Mouse (Mus musculus): Measurements from ENCODE around the gene Bcar3. TPM values are rescaled to one million over a fixed set of nuclear protein-coding genes. Genes with fewer than 3 reads are reported as not detected.

The Bcar3 gene
- total RNA-seq, 4 experiments from 2014 or later, result 8.3 to 11.7 (median 10.1) TPM

- DNase-seq (ENCODE audit: low spot score in 2 of 2), result no peak
Observed at GRCm38 (mm10) chr3:122456807-122457206, 162.9 kb downstream of the Bcar3 start.

GRCm38 (mm10) chr3:122457723-122458122 is 163.8 kb downstream of the Bcar3 start:
- no peak for DNase-seq (ENCODE audit: low spot score in 2 of 2)

- DNase-seq (ENCODE audit: low spot score in 2 of 2), result no peak
Observed at GRCm38 (mm10) chr3:122458743-122459142, 164.8 kb downstream of the Bcar3 start.

GRCm38 (mm10) chr3:122460848-122461511 is 167.0 kb downstream of the Bcar3 start:
- DNase-seq (ENCODE audit: low spot score in 2 of 2), result no peak

GRCm38 (mm10) chr3:122461512-122461881 is 167.6 kb downstream of the Bcar3 start:
- no peak for DNase-seq (ENCODE audit: low spot score in 2 of 2)

- DNase-seq (ENCODE audit: low spot score in 2 of 2), result no peak
Observed at GRCm38 (mm10) chr3:122461932-122462871, 168.3 kb downstream of the Bcar3 start.

- no peak for DNase-seq (ENCODE audit: low spot score in 2 of 2)
Observed at GRCm38 (mm10) chr3:122463166-122463565, 169.2 kb downstream of the Bcar3 start.

GRCm38 (mm10) chr3:122466100-122466730 is 172.3 kb downstream of the Bcar3 start:
- DNase-seq (ENCODE audit: low spot score in 2 of 2), result no peak

- DNase-seq (ENCODE audit: low spot score in 2 of 2), result no peak
Observed at GRCm38 (mm10) chr3:122467977-122468376, 174.0 kb downstream of the Bcar3 start.

- no peak for DNase-seq (ENCODE audit: low spot score in 2 of 2)
Observed at GRCm38 (mm10) chr3:122470326-122471016, 176.5 kb downstream of the Bcar3 start.

GRCm38 (mm10) chr3:122471017-122471721 is 177.2 kb downstream of the Bcar3 start:
- no peak for DNase-seq (ENCODE audit: low spot score in 2 of 2)

- no peak for DNase-seq (ENCODE audit: low spot score in 2 of 2)
Observed at GRCm38 (mm10) chr3:122472412-122472811, 178.5 kb downstream of the Bcar3 start.

- no peak for DNase-seq (ENCODE audit: low spot score in 2 of 2)
Observed at GRCm38 (mm10) chr3:122473523-122474034, 179.6 kb downstream of the Bcar3 start.

GRCm38 (mm10) chr3:122474067-122474466 is 180.1 kb downstream of the Bcar3 start:
- DNase-seq (ENCODE audit: low spot score in 2 of 2), result no peak

- DNase-seq (ENCODE audit: low spot score in 2 of 2), result no peak
Observed at GRCm38 (mm10) chr3:122474796-122475195, 180.9 kb downstream of the Bcar3 start.

- no peak for DNase-seq (ENCODE audit: low spot score in 2 of 2)
Observed at GRCm38 (mm10) chr3:122475735-122476134, 181.8 kb downstream of the Bcar3 start.

- no peak for DNase-seq (ENCODE audit: low spot score in 2 of 2)
Observed at GRCm38 (mm10) chr3:122476656-122477055, 182.7 kb downstream of the Bcar3 start.

GRCm38 (mm10) chr3:122477541-122477940 is 183.6 kb downstream of the Bcar3 start:
- DNase-seq (ENCODE audit: low spot score in 2 of 2), result no peak

GRCm38 (mm10) chr3:122478735-122479134 is 184.8 kb downstream of the Bcar3 start:
- no peak for DNase-seq (ENCODE audit: low spot score in 2 of 2)

- DNase-seq (ENCODE audit: low spot score in 2 of 2), result peak; percentile 51 to 57
Observed at GRCm38 (mm10) chr3:122480065-122480675, 186.2 kb downstream of the Bcar3 start.

All from layer of hippocampus, adult 8-10 months (tissue).